ENCODE assay signal across 10 mouse cellular contexts in the genomic region with DNA sequence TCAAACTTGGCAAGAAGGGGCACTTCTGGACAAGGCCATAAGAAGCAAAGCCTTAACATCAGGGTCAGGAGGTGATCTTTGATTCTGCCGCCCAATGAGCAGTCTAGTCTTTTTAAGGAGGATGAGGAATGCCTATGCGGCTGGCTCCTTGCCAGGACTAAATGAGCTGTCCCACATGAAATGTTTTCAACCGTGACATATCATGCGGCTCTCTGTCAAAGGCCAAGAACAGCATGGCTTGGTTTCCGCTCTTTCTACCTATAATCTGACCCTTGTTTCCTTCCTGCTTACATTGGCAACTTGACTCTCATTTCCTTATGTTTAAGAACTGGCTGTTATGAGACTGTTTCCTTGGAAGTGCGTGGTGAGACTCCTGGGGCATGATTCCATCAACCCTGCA. TPM values are rescaled to one million over a fixed set of nuclear protein-coding genes. Genes with fewer than 3 reads are reported as not detected.
DNase-seq lines count a peak whose midpoint lies in the region; ATAC-seq and TF ChIP-seq lines count a peak whose summit lies in the region.
"Had no signal": no experiment of that assay in that cellular context is flagged by ENCODE, and none has a peak within 500 bp of the region (broad histone marks: within the 10 kb centered on the region; RNA-seq: fewer than 3 reads in every experiment).

No protein-coding gene starts in this region.

- ATAC-seq in hindbrain, postnatal 0 days: no peak
- ATAC-seq in hindbrain, embryonic 11.5 days (ENCODE audit: low FRiP score): no peak

- H3K4me2 ChIP-seq in hindbrain, postnatal 0 days (ENCODE audit: low read depth, low read length): no peak overlapping the region
- H3K4me2 ChIP-seq in hindbrain, embryonic 11.5 days (replicated peaks; ENCODE audit: low read depth, low read length): no peak overlapping the region

- no peaks in the 10 kb centered on the region for H3K9me3 ChIP-seq in hindbrain, postnatal 0 days (ENCODE audit: low read length)
- H3K9me3 ChIP-seq in hindbrain, embryonic 11.5 days (ENCODE audit: control insufficient read depth, low read length): no peaks in the 10 kb centered on the region
- H3K9me3 ChIP-seq: megakaryocyte, embryonic 14.5 days had no signal

- 27% methylated on average over 6 of the region's 6 CpGs for WGBS in hindbrain, postnatal 0 days
- WGBS in hindbrain, embryonic 11.5 days: 52% methylated on average over 6 of the region's 6 CpGs

- peak overlapping the region; percentile 48; the same call in 1 of the 2 replicates for H3K27ac ChIP-seq in hindbrain, postnatal 0 days
- no peak overlapping the region for H3K27ac ChIP-seq in hindbrain, embryonic 11.5 days (ENCODE audit: low read depth, low read length)

- DNase-seq in hindbrain, postnatal 0 days (ENCODE audit: low spot score): peak; percentile 50
- no peak for DNase-seq in hindbrain, embryonic 11.5 days (ENCODE audit: low spot score)
- peak; percentile 72 for DNase-seq in adrenal gland, postnatal 25 days
- peak; percentile 62 for DNase-seq in heart, postnatal 10 days
- DNase-seq in lung, postnatal 14 days: peak; percentile 68
- DNase-seq in spleen, adult 18-20 months: no peak
- DNase-seq in left cerebral cortex, postnatal 14 days (ENCODE audit: low spot score in 2 of 2): no peak
- no peak for DNase-seq in layer of hippocampus, postnatal 36 days
- DNase-seq: thymus, postnatal 4 days had no signal

- intact Hi-C loops in heart, postnatal 10 days (cut with DNase I): no loop called here
- intact Hi-C loops in left cerebral cortex, postnatal 14 days (cut with DNase I): no loop called here

- no peak overlapping the region for H3K9ac ChIP-seq in hindbrain, postnatal 0 days (replicated peaks; ENCODE audit: low read length)
- H3K9ac ChIP-seq in hindbrain, embryonic 11.5 days (ENCODE audit: low read depth, low read length): no peak overlapping the region

- H3K4me3 ChIP-seq in hindbrain, postnatal 0 days (ENCODE audit: low read length): no peak overlapping the region
- H3K4me3 ChIP-seq in hindbrain, embryonic 11.5 days (ENCODE audit: low read depth, low read length): no peak overlapping the region
- H3K4me3 ChIP-seq: megakaryocyte, embryonic 14.5 days had no signal

- no peaks in the 10 kb centered on the region for H3K36me3 ChIP-seq in hindbrain, postnatal 0 days (ENCODE audit: insufficient read depth, low read length)
- no peaks in the 10 kb centered on the region for H3K36me3 ChIP-seq in hindbrain, embryonic 11.5 days (ENCODE audit: control insufficient read depth, insufficient read depth, low read length)

- no peaks in the 10 kb centered on the region for H3K27me3 ChIP-seq in hindbrain, postnatal 0 days (ENCODE audit: insufficient read depth, low read length)
- H3K27me3 ChIP-seq in hindbrain, embryonic 11.5 days (ENCODE audit: control insufficient read depth, insufficient read depth, low read length): no peaks in the 10 kb centered on the region

- TF ChIP-seq CTCF in hindbrain, postnatal 0 days (IDR thresholded peaks at IDR 0.05; ENCODE audit: low read depth): no peak

- H3K4me1 ChIP-seq in hindbrain, postnatal 0 days (ENCODE audit: insufficient read depth, low read length): peaks cover 23% of the 10 kb centered on the region
- peaks cover 8% of the 10 kb centered on the region for H3K4me1 ChIP-seq in hindbrain, embryonic 11.5 days (replicated peaks; ENCODE audit: control insufficient read depth, insufficient read depth, low read length)

RNA-seq across cellular contexts. Expression of a gene that starts 3.4 kb away (rescaled TPM):
- 62.5 and 64.1 TPM in 2 replicates for total RNA-seq in hindbrain, postnatal 0 days (2014; rRNA removed)
- 27.8 and 30.4 TPM in 2 replicates for polyA plus RNA-seq in hindbrain, postnatal 0 days (2015; fragmentation: Nextera tagmentation; extraction: Ambion mirVana)
- polyA plus RNA-seq in hindbrain, embryonic 11.5 days (2014; fragmentation: Nextera tagmentation; extraction: Ambion mirVana): 12.0 and 12.4 TPM in 2 replicates
- total RNA-seq in adrenal gland, postnatal 25 days (2021): 111 and 146 TPM in 2 replicates
- total RNA-seq in heart, postnatal 10 days (2021): 10 to 100 TPM; 51.7 to 74.0 TPM
- 100 to 1,000 TPM; 188 to 210 TPM for total RNA-seq in left cerebral cortex, postnatal 14 days (2021)
- 100 to 1,000 TPM; 300 to 307 TPM for total RNA-seq in layer of hippocampus, postnatal 36 days (2021)

RNA-seq across cellular contexts. Expression of a gene that starts 53.0 kb away (rescaled TPM):
- 12.9 and 13.9 TPM in 2 replicates for total RNA-seq in hindbrain, postnatal 0 days (2014; rRNA removed)
- 14.0 and 14.5 TPM in 2 replicates for polyA plus RNA-seq in hindbrain, postnatal 0 days (2015; fragmentation: Nextera tagmentation; extraction: Ambion mirVana)
- polyA plus RNA-seq in hindbrain, embryonic 11.5 days (2014; fragmentation: Nextera tagmentation; extraction: Ambion mirVana): 10.5 and 12.5 TPM in 2 replicates
- 72.3 and 86.1 TPM in 2 replicates for total RNA-seq in adrenal gland, postnatal 25 days (2021)
- total RNA-seq in heart, postnatal 10 days (2021): 10 to 100 TPM; 56.5 to 78.6 TPM
- total RNA-seq in left cerebral cortex, postnatal 14 days (2021): 10 to 100 TPM; 25.8 to 31.8 TPM
- 10 to 100 TPM; 30.5 to 36.4 TPM for total RNA-seq in layer of hippocampus, postnatal 36 days (2021)

Comparison
In these comparisons a context has a peak if more than half of its experiments do, and no peak if none do; other contexts are left out.
1. DNase-seq: peak in hindbrain, postnatal 0 days (single experiment), adrenal gland, postnatal 25 days (single experiment), heart, postnatal 10 days (2 of 2) and lung, postnatal 14 days (single experiment); none in hindbrain, embryonic 11.5 days (single experiment), spleen, adult 18-20 months (0 of 2), left cerebral cortex, postnatal 14 days (0 of 2) and layer of hippocampus, postnatal 36 days (0 of 2).